Comparison of ENCODE assay signal across 9 mouse cellular contexts in the genomic region with DNA sequence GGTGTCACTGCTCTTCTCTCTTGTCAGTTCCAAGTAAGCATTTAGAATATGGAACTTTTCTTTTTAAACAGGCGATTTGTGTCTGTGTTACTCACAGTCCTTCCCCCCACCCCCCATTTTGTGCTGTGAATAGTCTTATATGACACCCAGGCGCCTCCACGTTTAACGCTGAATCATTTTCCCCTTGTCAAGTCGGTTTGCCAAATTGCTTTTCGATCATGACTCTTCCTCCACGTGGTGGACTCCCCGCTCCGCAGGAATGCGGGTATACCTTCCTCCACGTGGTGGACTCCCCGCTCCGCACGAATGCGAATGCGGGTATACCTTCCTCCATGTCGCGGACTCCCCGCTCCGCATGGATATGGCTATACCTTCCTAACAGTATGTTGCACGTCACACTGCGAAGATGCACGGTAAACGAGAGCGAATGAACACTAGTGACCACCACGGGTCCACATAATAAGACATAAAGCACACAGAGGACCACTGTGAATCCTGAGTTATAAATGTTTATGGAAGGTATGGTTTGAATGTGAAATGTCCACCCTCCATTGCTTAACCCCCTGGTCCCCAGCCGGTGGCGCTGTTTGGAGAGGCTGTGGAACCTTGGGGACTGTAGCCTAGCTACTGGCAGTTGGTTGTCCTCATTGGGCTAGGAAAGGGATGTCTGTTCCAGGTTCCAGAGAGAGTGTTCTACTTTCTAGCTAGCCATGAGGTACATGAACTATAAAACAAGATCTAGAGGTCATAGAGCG.
DNase-seq lines count a peak whose midpoint lies in the region; ATAC-seq and TF ChIP-seq lines count a peak whose summit lies in the region.
"Had no signal": no experiment of that assay in that cellular context is flagged by ENCODE, and none has a peak within 500 bp of the region (broad histone marks: within the 10 kb centered on the region; RNA-seq: fewer than 3 reads in every experiment).

No protein-coding gene starts in this region.

- peak; percentile 17; the same call in 1 of the 2 replicates for ATAC-seq in frontal cortex, adult (ENCODE audit: low TSS enrichment)
- ATAC-seq in lung, postnatal 0 days, result no peak
- no peak for ATAC-seq in intestine, postnatal 0 days
- ATAC-seq in erythroid progenitor cell, adult 5-6 weeks (replicated peaks; ENCODE audit: low FRiP score, poor library complexity, severe bottlenecking), result no peak

- no peak overlapping the region for H3K4me2 ChIP-seq in lung, postnatal 0 days (replicated peaks; ENCODE audit: low read depth, low read length)
- H3K4me2 ChIP-seq in intestine, postnatal 0 days (replicated peaks; ENCODE audit: low read depth), result no peak overlapping the region

- no peak overlapping the region for H3K4me3 ChIP-seq in lung, postnatal 0 days (ENCODE audit: low read depth, low read length)
- no peak overlapping the region for H3K4me3 ChIP-seq in intestine, postnatal 0 days (ENCODE audit: low read depth, low read length)

- H3K9me3 ChIP-seq in lung, postnatal 0 days (ENCODE audit: low read length), result no peaks in the 10 kb centered on the region
- no peaks in the 10 kb centered on the region for H3K9me3 ChIP-seq in intestine, postnatal 0 days (ENCODE audit: control insufficient read depth)

- H3K27me3 ChIP-seq in lung, postnatal 0 days (replicated peaks; ENCODE audit: insufficient read depth, low read length), result no peaks in the 10 kb centered on the region
- no peaks in the 10 kb centered on the region for H3K27me3 ChIP-seq in intestine, postnatal 0 days (replicated peaks; ENCODE audit: control insufficient read depth, insufficient read depth, low read length)

- no peaks in the 10 kb centered on the region for H3K36me3 ChIP-seq in lung, postnatal 0 days (ENCODE audit: insufficient read depth, low read length)
- H3K36me3 ChIP-seq in intestine, postnatal 0 days (ENCODE audit: control insufficient read depth, insufficient read depth), result no peaks in the 10 kb centered on the region

- H3K9ac ChIP-seq in lung, postnatal 0 days (replicated peaks; ENCODE audit: low read depth), result no peak overlapping the region
- H3K9ac ChIP-seq in intestine, postnatal 0 days (ENCODE audit: low read depth, low read length), result no peak overlapping the region

- H3K4me1 ChIP-seq in lung, postnatal 0 days (ENCODE audit: insufficient read depth, low read depth, low read length), result no peaks in the 10 kb centered on the region
- no peaks in the 10 kb centered on the region for H3K4me1 ChIP-seq in intestine, postnatal 0 days (replicated peaks; ENCODE audit: control insufficient read depth, insufficient read depth, low read length)

- no peak overlapping the region for H3K27ac ChIP-seq in lung, postnatal 0 days (ENCODE audit: low read length)
- no peak overlapping the region for H3K27ac ChIP-seq in intestine, postnatal 0 days (ENCODE audit: low read depth, low read length)

- TF ChIP-seq EP300 in lung, postnatal 0 days (IDR thresholded peaks at IDR 0.05), result no peak

- peak; percentile 41 for TF ChIP-seq CTCF in lung, postnatal 0 days (IDR thresholded peaks at IDR 0.05)
- peak; percentile 44 for TF ChIP-seq CTCF in intestine, postnatal 0 days (IDR thresholded peaks at IDR 0.05; ENCODE audit: low read depth)

- no peak for DNase-seq in frontal cortex, postnatal 10 days (ENCODE audit: low spot score in 2 of 2)
- DNase-seq in lung, postnatal 0 days (ENCODE audit: low spot score), result no peak
- DNase-seq in lung, postnatal 14 days, result no peak
- peak; percentile 39 for DNase-seq in right cerebral cortex, postnatal 4 days
- DNase-seq in thymus, postnatal 36 days, result no peak
- DNase-seq: B cell, adult 2 months had no signal

- 55% methylated on average over 29 of the region's 29 CpGs for WGBS in lung, postnatal 0 days
- 49% methylated on average over 29 of the region's 29 CpGs for WGBS in intestine, postnatal 0 days
